Mouse (Mus musculus): ENCODE results near the gene Mei1. TPM values are rescaled to one million over a fixed set of nuclear protein-coding genes. Genes with fewer than 3 reads are reported as not detected.
"Not testable (repeated sequence)": the region's sequence is repeated elsewhere in the genome, so short reads cannot be mapped to it uniquely, and the experiment has no call there.

The Mei1 gene
- polyA plus RNA-seq, 1 experiment from 2014 or later: not detected

- H3K9ac ChIP-seq (replicated peaks; ENCODE audit: low read depth): no peak overlapping the region
- ATAC-seq (no peak), DNase-seq (ENCODE audit: low spot score) (peak; percentile 9)
- H3K4me2 ChIP-seq (replicated peaks; ENCODE audit: low read depth, low read length): no peak overlapping the region
- no peak overlapping the region for H3K27ac ChIP-seq (ENCODE audit: low read length)
- H3K27me3 ChIP-seq (replicated peaks; ENCODE audit: insufficient read depth, low read length): no peaks in the 10 kb centered on the region
- peak; percentile 74 for TF ChIP-seq CTCF (IDR thresholded peaks at IDR 0.05)
- no peak for TF ChIP-seq EP300 (IDR thresholded peaks at IDR 0.05)
- H3K36me3 ChIP-seq (ENCODE audit: insufficient read depth, low read length): no peaks in the 10 kb centered on the region
- no peak overlapping the region for H3K4me3 ChIP-seq (ENCODE audit: low read depth, low read length)
- H3K9me3 ChIP-seq (ENCODE audit: low read length): no peaks in the 10 kb centered on the region
- no peaks in the 10 kb centered on the region for H3K4me1 ChIP-seq (ENCODE audit: insufficient read depth, low read depth, low read length)
- 18% methylated on average over 8 of the region's 8 CpGs for WGBS
Measured at GRCm38 (mm10) chr15:82106953-82107555, 37.3 kb downstream of the Mei1 start.

GRCm38 (mm10) chr15:82120544-82120943, 50.7 kb downstream of the Mei1 start:
- H3K4me3 ChIP-seq (ENCODE audit: low read depth, low read length): no peak overlapping the region
- H3K27ac ChIP-seq (ENCODE audit: low read length): no peak overlapping the region
- H3K4me2 ChIP-seq (replicated peaks; ENCODE audit: low read depth, low read length): no peak overlapping the region
- H3K9ac ChIP-seq (replicated peaks; ENCODE audit: low read depth): no peak overlapping the region
- no peaks in the 10 kb centered on the region for H3K4me1 ChIP-seq (ENCODE audit: insufficient read depth, low read depth, low read length)
- DNase-seq (ENCODE audit: low spot score) (no peak), ATAC-seq (no peak)
- no peaks in the 10 kb centered on the region for H3K9me3 ChIP-seq (ENCODE audit: low read length)
- 78% methylated on average over 8 of the region's 8 CpGs for WGBS
- TF ChIP-seq CTCF (IDR thresholded peaks at IDR 0.05) (no peak), EP300 (IDR thresholded peaks at IDR 0.05) (no peak)
- H3K27me3 ChIP-seq (replicated peaks; ENCODE audit: insufficient read depth, low read length): no peaks in the 10 kb centered on the region
- no peaks in the 10 kb centered on the region for H3K36me3 ChIP-seq (ENCODE audit: insufficient read depth, low read length)

DNA sequence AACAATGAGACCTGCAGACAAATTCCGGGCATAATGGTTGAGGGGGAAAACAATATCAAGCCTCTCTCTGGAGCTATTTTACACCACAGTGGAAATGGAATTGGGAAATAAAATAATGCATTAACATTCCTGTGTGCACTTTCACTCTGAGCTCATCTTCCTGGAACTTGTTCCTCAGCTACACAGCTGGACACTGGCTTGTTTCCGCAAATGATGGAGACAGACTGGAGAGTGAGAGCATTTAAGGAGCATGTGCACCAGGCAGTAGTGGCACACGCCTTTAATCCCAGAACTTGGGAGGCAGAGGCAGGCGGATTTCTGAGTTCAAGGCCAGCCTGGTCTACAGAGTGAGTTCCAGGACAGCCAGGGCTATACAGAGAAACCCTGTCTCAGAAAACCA, 56.9 kb downstream of the Mei1 start:
- not testable (repeated sequence) for H3K27me3 ChIP-seq (replicated peaks; ENCODE audit: insufficient read depth, low read length); H3K9ac ChIP-seq (replicated peaks; ENCODE audit: low read depth); ATAC-seq; H3K4me3 ChIP-seq (ENCODE audit: low read depth, low read length); H3K4me1 ChIP-seq (ENCODE audit: insufficient read depth, low read depth, low read length); H3K27ac ChIP-seq (ENCODE audit: low read length); H3K36me3 ChIP-seq (ENCODE audit: insufficient read depth, low read length); H3K9me3 ChIP-seq (ENCODE audit: low read length); H3K4me2 ChIP-seq (replicated peaks; ENCODE audit: low read depth, low read length); DNase-seq (ENCODE audit: low spot score)
- WGBS: 78% methylated on average over 4 of the region's 4 CpGs

DNA sequence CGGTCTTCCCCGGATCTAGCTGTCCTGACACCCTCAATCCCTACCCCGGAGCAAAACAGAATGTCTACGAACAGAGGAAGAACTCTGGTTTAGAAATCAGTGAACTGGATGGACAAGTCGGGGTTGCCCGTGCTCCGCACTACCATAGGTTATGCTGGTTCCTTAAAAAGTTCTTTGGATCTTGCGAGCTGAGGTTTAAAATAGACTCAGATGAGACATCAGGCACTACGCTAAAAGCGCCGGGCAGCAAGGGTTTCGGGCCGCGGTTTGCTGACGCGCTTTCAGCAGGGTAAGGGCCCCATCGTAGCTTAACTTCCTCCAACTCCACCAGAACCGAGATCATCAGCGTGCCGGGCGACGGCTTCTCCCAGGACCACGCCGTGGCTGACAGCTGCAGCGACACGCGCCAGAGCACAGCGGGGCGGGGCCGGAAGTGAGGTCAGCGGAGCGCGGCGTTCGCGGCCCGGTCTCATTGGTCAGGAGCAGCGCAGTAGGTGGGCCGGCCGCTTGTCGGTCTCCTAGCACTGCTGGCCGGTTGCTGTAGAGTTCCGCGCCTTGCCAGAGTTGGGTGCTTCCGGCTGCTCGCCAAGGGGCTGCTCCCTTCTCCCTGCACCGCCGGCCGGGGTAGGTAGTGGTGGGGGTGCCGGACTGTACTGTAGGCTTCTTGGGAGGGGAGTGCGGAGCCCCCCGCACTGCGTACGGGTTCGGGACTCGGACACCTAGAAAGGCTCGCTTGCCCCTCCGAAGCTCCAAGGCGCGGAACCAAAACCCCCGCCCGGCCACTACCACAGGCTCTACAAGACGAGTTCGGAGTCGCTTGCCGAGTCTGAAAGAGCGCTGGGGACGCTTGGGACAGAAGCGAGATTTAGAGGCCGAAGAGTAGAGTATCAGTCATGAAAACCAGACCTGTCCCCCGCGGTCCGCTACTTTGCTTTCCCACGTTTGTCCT, 57.9 kb downstream of the Mei1 start, which contains the start of gene Ccdc134:
Ccdc134 (plus strand) TSS at position 497 of the 949 bp plus-strand sequence.
- Histone ChIP-seq H3K4me2 (replicated peaks; ENCODE audit: low read depth, low read length) (peak within 1 kb of the TSS; percentile 81), H3K9me3 (ENCODE audit: low read length) (no peaks in the 10 kb centered on the region), H3K4me1 (ENCODE audit: insufficient read depth, low read depth, low read length) (no peaks in the 10 kb centered on the region), H3K27ac (ENCODE audit: low read length) (peak within 1 kb of the TSS; percentile 66), H3K27me3 (replicated peaks; ENCODE audit: insufficient read depth, low read length) (no peaks in the 10 kb centered on the region), H3K4me3 (ENCODE audit: low read depth, low read length) (peak within 1 kb of the TSS; percentile 59), H3K9ac (replicated peaks; ENCODE audit: low read depth) (peak within 1 kb of the TSS; percentile 60), H3K36me3 (ENCODE audit: insufficient read depth, low read length) (no peaks in the 10 kb centered on the region)
- peak; percentile 100 for ATAC-seq
- peak; percentile 98 for DNase-seq (ENCODE audit: low spot score)
- under 1% methylated on average over 72 of the region's 74 CpGs for WGBS
- no peak for TF ChIP-seq EP300 (IDR thresholded peaks at IDR 0.05)
- no peak for TF ChIP-seq CTCF (IDR thresholded peaks at IDR 0.05)

GRCm38 (mm10) chr15:82128398-82128797, 58.6 kb downstream of the Mei1 start:
- 1% methylated on average over 5 of the region's 5 CpGs for WGBS
- ATAC-seq: no peak
- no peaks in the 10 kb centered on the region for H3K27me3 ChIP-seq (replicated peaks; ENCODE audit: insufficient read depth, low read length)

DNA sequence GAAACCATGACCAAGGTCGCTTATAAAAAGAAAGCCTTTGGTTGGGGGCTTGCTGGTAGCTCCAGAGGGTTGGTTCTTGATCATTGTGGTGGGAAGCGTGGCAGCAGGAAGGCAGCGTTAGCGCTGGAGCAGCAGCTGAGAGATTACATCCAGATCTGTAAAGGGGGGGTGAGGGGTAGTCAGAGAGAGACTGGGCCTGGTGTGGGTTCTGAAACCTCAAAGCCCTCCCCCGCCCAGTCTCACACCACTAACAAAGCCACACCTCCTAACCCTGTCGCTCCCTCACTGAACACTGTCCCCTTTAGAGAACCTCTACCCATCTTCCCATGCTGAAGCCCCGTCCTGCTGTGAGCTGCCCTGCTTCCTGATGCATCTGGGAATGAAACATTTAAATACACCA, 60.8 kb downstream of the Mei1 start:
- DNase-seq (ENCODE audit: low spot score): no peak
- TF ChIP-seq EP300 (IDR thresholded peaks at IDR 0.05) (no peak), CTCF (IDR thresholded peaks at IDR 0.05) (no peak)
- WGBS: 81% methylated on average over 7 of the region's 7 CpGs
- Histone ChIP-seq H3K9ac (replicated peaks; ENCODE audit: low read depth) (no peak overlapping the region), H3K4me2 (replicated peaks; ENCODE audit: low read depth, low read length) (no peak overlapping the region), H3K9me3 (ENCODE audit: low read length) (no peaks in the 10 kb centered on the region), H3K36me3 (ENCODE audit: insufficient read depth, low read length) (no peaks in the 10 kb centered on the region), H3K27ac (ENCODE audit: low read length) (no peak overlapping the region), H3K27me3 (replicated peaks; ENCODE audit: insufficient read depth, low read length) (no peaks in the 10 kb centered on the region), H3K4me3 (ENCODE audit: low read depth, low read length) (no peak overlapping the region), H3K4me1 (ENCODE audit: insufficient read depth, low read depth, low read length) (no peaks in the 10 kb centered on the region)
- no peak for ATAC-seq

More at GRCm38 (mm10) chr15:82128398-82128797, 58.6 kb downstream of the Mei1 start:
- Histone ChIP-seq H3K4me2 (replicated peaks; ENCODE audit: low read depth, low read length) (peak overlapping the region; percentile 81), H3K4me3 (ENCODE audit: low read depth, low read length) (peak overlapping the region; percentile 59), H3K9me3 (ENCODE audit: low read length) (no peaks in the 10 kb centered on the region), H3K9ac (replicated peaks; ENCODE audit: low read depth) (peak overlapping the region; percentile 60), H3K36me3 (ENCODE audit: insufficient read depth, low read length) (no peaks in the 10 kb centered on the region), H3K4me1 (ENCODE audit: insufficient read depth, low read depth, low read length) (no peaks in the 10 kb centered on the region), H3K27ac (ENCODE audit: low read length) (peak overlapping the region; percentile 66; the same call in 1 of the 2 replicates)
- TF ChIP-seq EP300 (IDR thresholded peaks at IDR 0.05) (no peak), CTCF (IDR thresholded peaks at IDR 0.05) (no peak)
- DNase-seq (ENCODE audit: low spot score): peak; percentile 11

Measured in lung, postnatal 0 days (tissue).